24 mouse cellular contexts compared by ENCODE assay signal in the genomic region with DNA sequence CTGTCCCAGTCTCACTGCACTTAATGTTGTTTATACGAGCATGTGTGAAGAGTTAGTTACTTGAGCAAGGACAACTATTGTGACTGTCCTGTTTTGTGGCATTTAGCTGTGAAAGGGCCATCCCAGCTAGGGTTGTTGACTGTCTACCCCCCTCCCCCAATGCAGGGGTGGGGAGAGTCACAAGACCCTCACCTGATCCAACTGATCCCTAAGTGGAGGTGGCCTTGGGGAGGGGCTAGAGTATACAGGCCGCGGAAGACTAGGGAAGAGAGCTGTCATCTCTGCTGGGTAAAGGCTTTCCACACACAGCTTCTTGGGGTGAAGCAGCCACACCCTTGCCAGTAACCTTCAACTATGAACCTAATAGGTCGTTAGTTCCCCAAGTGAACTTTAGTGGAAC. TPM values are rescaled to one million over a fixed set of nuclear protein-coding genes. Genes with fewer than 3 reads are reported as not detected.
"Had no signal": no experiment of that assay in that cellular context is flagged by ENCODE, and none has a peak within 500 bp of the region (broad histone marks: within the 10 kb centered on the region; RNA-seq: fewer than 3 reads in every experiment).

No protein-coding gene starts in this region.

- ATAC-seq: liver, embryonic 12.5 days; midbrain, embryonic 13.5 days had no signal

- H3K9ac ChIP-seq: liver, embryonic 12.5 days; liver, embryonic 15.5 days; lung, embryonic 15.5 days; midbrain, embryonic 13.5 days had no signal

- H3K27me3 ChIP-seq: liver, embryonic 12.5 days; liver, embryonic 15.5 days; lung, embryonic 15.5 days; megakaryocyte, embryonic 14.5 days; midbrain, embryonic 13.5 days had no signal

- H3K4me2 ChIP-seq: liver, embryonic 12.5 days; liver, embryonic 15.5 days; lung, embryonic 15.5 days; midbrain, embryonic 13.5 days had no signal

- H3K27ac ChIP-seq: kidney, postnatal 0 days; left cerebral cortex, adult 2 months; liver, embryonic 12.5 days; liver, embryonic 15.5 days; lung, embryonic 15.5 days; midbrain, embryonic 10.5 days; midbrain, embryonic 13.5 days had no signal

- DNase-seq: layer of hippocampus, postnatal 36 days; lung, adult 18-20 months; lung, postnatal 10 days; lung, postnatal 36 days; thymus, adult 18-20 months; thymus, postnatal 36 days had no signal

- H3K4me1 ChIP-seq: lung, embryonic 15.5 days; midbrain, embryonic 13.5 days had no signal

- H3K9me3 ChIP-seq: liver, embryonic 15.5 days; lung, embryonic 15.5 days; midbrain, embryonic 13.5 days had no signal

- H3K4me3 ChIP-seq: left cerebral cortex, adult 2 months; liver, embryonic 12.5 days; liver, embryonic 15.5 days; lung, embryonic 15.5 days; megakaryocyte, embryonic 14.5 days; midbrain, embryonic 10.5 days; midbrain, embryonic 13.5 days had no signal

RNA-seq across cellular contexts. Expression of a gene that starts 2.0 kb away (rescaled TPM):
- polyA plus RNA-seq: kidney, embryonic 14.5 days; kidney, postnatal 0 days; large intestine, adult 2 months; midbrain, postnatal 0 days had no signal

RNA-seq across cellular contexts. Expression of a gene that starts 42.8 kb away (rescaled TPM):
- total RNA-seq: layer of hippocampus, adult 8-10 months; layer of hippocampus, postnatal 10 days; layer of hippocampus, postnatal 36 days; left cerebral cortex, adult 2 months; left cerebral cortex, postnatal 10 days; left cerebral cortex, postnatal 36 days had no signal
- polyA plus RNA-seq: kidney, embryonic 14.5 days; kidney, postnatal 0 days; large intestine, adult 2 months; limb, embryonic 11.5 days; liver, embryonic 12.5 days; liver, embryonic 15.5 days; lung, embryonic 15.5 days; midbrain, embryonic 13.5 days; midbrain, postnatal 0 days; neural tube, embryonic 11.5 days; neural tube, embryonic 14.5 days had no signal
